ENCODE assay signal across 8 mouse cellular contexts in the genomic region with DNA sequence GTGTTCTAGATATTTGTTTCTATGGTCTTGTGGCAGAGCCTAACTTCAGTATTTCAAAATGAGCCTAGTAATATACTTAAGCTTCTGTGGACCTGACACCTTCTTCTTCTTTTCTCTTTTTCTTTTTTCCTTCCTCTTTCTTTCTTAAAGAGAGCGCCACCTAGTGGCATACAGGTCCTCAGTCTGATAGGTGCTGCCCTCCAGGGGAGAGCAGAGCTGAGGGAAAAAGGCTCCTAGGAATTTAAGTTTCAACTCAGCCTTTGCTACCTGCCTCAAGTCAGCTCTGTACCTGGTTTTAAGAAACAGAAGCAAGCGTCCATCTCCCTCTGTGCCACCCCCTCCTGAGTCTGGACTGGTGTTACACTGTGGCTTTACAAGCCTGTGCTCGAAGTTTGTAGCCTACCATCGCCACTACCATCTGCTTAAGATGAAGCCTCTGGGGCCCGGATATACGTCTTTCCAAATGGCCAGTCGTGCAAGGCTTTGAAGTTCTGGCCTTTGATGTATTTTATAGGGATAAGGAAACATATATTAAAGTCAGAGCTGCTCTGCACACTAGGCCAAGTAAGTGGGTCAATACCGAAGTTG.
DNase-seq lines count a peak whose midpoint lies in the region; ATAC-seq lines count a peak whose summit lies in the region.

No protein-coding gene starts in this region.

- no peak overlapping the region for H3K27ac ChIP-seq in embryonic facial prominence, embryonic 10.5 days (replicated peaks)
- H3K27ac ChIP-seq in limb, embryonic 10.5 days: no peak overlapping the region

- H3K9me3 ChIP-seq in embryonic facial prominence, embryonic 10.5 days: no peaks in the 10 kb centered on the region
- no peaks in the 10 kb centered on the region for H3K9me3 ChIP-seq in limb, embryonic 10.5 days (replicated peaks)

- 56% methylated on average over 8 of the region's 8 CpGs for WGBS in embryonic facial prominence, embryonic 10.5 days
- WGBS in limb, embryonic 10.5 days: 16% methylated on average over 8 of the region's 8 CpGs

- no peak for ATAC-seq in megakaryocyte, adult 5-6 weeks (ENCODE audit: poor library complexity, severe bottlenecking)

- no peak overlapping the region for H3K4me3 ChIP-seq in embryonic facial prominence, embryonic 10.5 days
- H3K4me3 ChIP-seq in limb, embryonic 10.5 days: no peak overlapping the region

- 0 out of 2 replicates have a peak, but pooled peaks cover 6% of the 10 kb centered on the region for H3K4me1 ChIP-seq in embryonic facial prominence, embryonic 10.5 days
- peaks cover 14% of the 10 kb centered on the region for H3K4me1 ChIP-seq in limb, embryonic 10.5 days

- no peaks in the 10 kb centered on the region for H3K36me3 ChIP-seq in embryonic facial prominence, embryonic 10.5 days (replicated peaks)
- no peaks in the 10 kb centered on the region for H3K36me3 ChIP-seq in limb, embryonic 10.5 days

- no peaks in the 10 kb centered on the region for H3K27me3 ChIP-seq in embryonic facial prominence, embryonic 10.5 days (replicated peaks; ENCODE audit: low read depth, poor library complexity, severe bottlenecking)
- no peaks in the 10 kb centered on the region for H3K27me3 ChIP-seq in limb, embryonic 10.5 days (ENCODE audit: low read depth, poor library complexity, severe bottlenecking)

- DNase-seq in gastrocnemius, postnatal 10 days: peak; percentile 29
- no peak for DNase-seq in gastrocnemius, adult 8-10 months (ENCODE audit: low spot score in 2 of 2)
- DNase-seq in urinary bladder, postnatal 14 days (ENCODE audit: low spot score): peak; percentile 29
- no peak for DNase-seq in urinary bladder, postnatal 4 days (ENCODE audit: low spot score in 2 of 2)
- peak; percentile 39 for DNase-seq in embryonic facial prominence, embryonic 10.5 days (ENCODE audit: low spot score)
- peak; percentile 40 for DNase-seq in limb, embryonic 10.5 days (ENCODE audit: low spot score)
- peak; percentile 71 for DNase-seq in retina, postnatal 1 day

Comparison
In these comparisons a context has a peak if more than half of its experiments do, and no peak if none do; other contexts are left out.
1. DNase-seq: peak in gastrocnemius, postnatal 10 days (single experiment), urinary bladder, postnatal 14 days (single experiment), embryonic facial prominence, embryonic 10.5 days (single experiment), limb, embryonic 10.5 days (single experiment) and retina, postnatal 1 day (single experiment); none in gastrocnemius, adult 8-10 months (0 of 2) and urinary bladder, postnatal 4 days (0 of 2).